Mouse (Mus musculus): ENCODE data around the gene Ncdn.

DNA sequence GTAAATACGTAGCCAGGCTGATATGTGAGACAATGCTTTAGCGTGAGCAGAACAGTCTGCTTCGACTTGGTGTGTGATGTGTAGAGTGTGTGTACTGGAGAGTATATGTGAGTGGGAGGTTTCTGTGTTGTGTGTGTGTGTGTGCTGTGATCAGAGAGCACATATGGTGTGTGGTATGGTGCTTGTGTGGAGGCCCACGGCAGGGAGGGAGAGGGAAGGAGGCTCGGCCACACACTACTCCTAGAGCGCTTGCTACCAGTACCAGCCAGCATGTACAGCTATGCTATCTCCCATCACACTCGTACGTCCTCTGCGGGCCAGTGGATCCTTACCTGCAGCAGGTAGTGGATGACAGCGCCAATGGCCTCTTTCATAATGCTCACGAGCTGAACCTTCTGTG lies 3.7 kb downstream of the Ncdn start:
- TF ChIP-seq CTCF (IDR thresholded peaks at IDR 0.05; ENCODE audit: control insufficient read depth, insufficient read depth, insufficient read length) (no peak), MAX (IDR thresholded peaks at IDR 0.05) (no peak), MYOG (IDR thresholded peaks at IDR 0.05; ENCODE audit: control insufficient read depth, extremely low read depth, insufficient read length) (no peak), USF1 (IDR thresholded peaks at IDR 0.05; ENCODE audit: low read depth) (no peak), FOSL1 (IDR thresholded peaks at IDR 0.05; ENCODE audit: insufficient read depth, low read length, poor library complexity, severe bottlenecking) (no peak), MYOD1 (IDR thresholded peaks at IDR 0.05; ENCODE audit: control insufficient read depth, insufficient read length, low read depth) (no peak), CEBPB (IDR thresholded peaks at IDR 0.05; ENCODE audit: low read depth) (no peak)

Measured in C2C12 (cell line).